Mouse (Mus musculus): ENCODE data around the gene Oxct2a. TPM values are rescaled to one million over a fixed set of nuclear protein-coding genes. Genes with fewer than 3 reads are reported as not detected.
"Not testable (repeated sequence)": the region's sequence is repeated elsewhere in the genome, so short reads cannot be mapped to it uniquely, and the experiment has no call there.

Oxct2a gene
- polyA plus RNA-seq, 1 experiment from 2014 or later, result not detected

GRCm38 (mm10) chr4:123286790-123287189 is 36.6 kb downstream of the Oxct2a start:
- H3K27me3 ChIP-seq (replicated peaks; ENCODE audit: low read depth, poor library complexity, severe bottlenecking), result no peaks in the 10 kb centered on the region
- no peak for DNase-seq (ENCODE audit: low spot score)
- no peaks in the 10 kb centered on the region for H3K9me3 ChIP-seq
- WGBS, result 94% methylated on average over 2 of the region's 2 CpGs
- H3K36me3 ChIP-seq (replicated peaks), result peaks cover 80% of the 10 kb centered on the region
- H3K4me1 ChIP-seq, result peaks cover 43% of the 10 kb centered on the region
- H3K4me3 ChIP-seq, result no peak overlapping the region
- H3K27ac ChIP-seq (replicated peaks), result no peak overlapping the region

GRCm38 (mm10) chr4:123284731-123285624 is 38.5 kb downstream of the Oxct2a start:
- Histone ChIP-seq H3K4me3 (peak overlapping the region; percentile 68), H3K9me3 (no peaks in the 10 kb centered on the region), H3K36me3 (replicated peaks) (peaks cover 62% of the 10 kb centered on the region), H3K4me1 (peaks cover 43% of the 10 kb centered on the region), H3K27ac (replicated peaks) (peak overlapping the region; percentile 55; the same call in 1 of the 2 replicates), H3K27me3 (replicated peaks; ENCODE audit: low read depth, poor library complexity, severe bottlenecking) (no peaks in the 10 kb centered on the region)
- WGBS, result 81% methylated on average over 6 of the region's 6 CpGs
- no peak for DNase-seq (ENCODE audit: low spot score)

- WGBS, result under 1% methylated on average over 15 of the region's 15 CpGs
- peak; percentile 49 for DNase-seq (ENCODE audit: low spot score)
Measured at GRCm38 (mm10) chr4:123283675-123284064, 39.8 kb downstream of the Oxct2a start.

GRCm38 (mm10) chr4:123282915-123283674 is 40.3 kb downstream of the Oxct2a start:
- H3K9me3 ChIP-seq; H3K27me3 ChIP-seq (replicated peaks; ENCODE audit: low read depth, poor library complexity, severe bottlenecking): not testable (repeated sequence)
- Histone ChIP-seq H3K27ac (replicated peaks) (peak overlapping the region; percentile 82), H3K36me3 (replicated peaks) (peaks cover 43% of the 10 kb centered on the region), H3K4me1 (peaks cover 27% of the 10 kb centered on the region), H3K4me3 (peak overlapping the region; percentile 68)
- WGBS, result under 1% methylated on average over 54 of the region's 55 CpGs
- DNase-seq (ENCODE audit: low spot score), result peak; percentile 50

More at GRCm38 (mm10) chr4:123283675-123284064, 39.8 kb downstream of the Oxct2a start:
- H3K27me3 ChIP-seq (replicated peaks; ENCODE audit: low read depth, poor library complexity, severe bottlenecking); H3K9me3 ChIP-seq: not testable (repeated sequence)
- peak overlapping the region; percentile 71 for H3K27ac ChIP-seq (replicated peaks)
- peaks cover 49% of the 10 kb centered on the region for H3K36me3 ChIP-seq (replicated peaks)
- H3K4me1 ChIP-seq, result peaks cover 30% of the 10 kb centered on the region
- H3K4me3 ChIP-seq, result peak overlapping the region; percentile 68

- peaks cover 25% of the 10 kb centered on the region for H3K4me1 ChIP-seq
- H3K27ac ChIP-seq (replicated peaks), result peak overlapping the region; percentile 82
- peak; percentile 95 for DNase-seq (ENCODE audit: low spot score)
- H3K9me3 ChIP-seq, result no peaks in the 10 kb centered on the region
- H3K4me3 ChIP-seq, result peak overlapping the region; percentile 68
- no peaks in the 10 kb centered on the region for H3K27me3 ChIP-seq (replicated peaks; ENCODE audit: low read depth, poor library complexity, severe bottlenecking)
- peaks cover 37% of the 10 kb centered on the region for H3K36me3 ChIP-seq (replicated peaks)
- under 1% methylated on average over 25 of the region's 25 CpGs for WGBS
Measured at GRCm38 (mm10) chr4:123282500-123282899, 40.9 kb downstream of the Oxct2a start.

- DNase-seq (ENCODE audit: low spot score), result no peak
- Histone ChIP-seq H3K27ac (replicated peaks) (no peak overlapping the region), H3K36me3 (replicated peaks) (peaks cover 13% of the 10 kb centered on the region), H3K4me3 (no peak overlapping the region), H3K9me3 (no peaks in the 10 kb centered on the region), H3K4me1 (peaks cover 15% of the 10 kb centered on the region), H3K27me3 (replicated peaks; ENCODE audit: low read depth, poor library complexity, severe bottlenecking) (no peaks in the 10 kb centered on the region)
- 81% methylated on average over 3 of the region's 3 CpGs for WGBS
Measured at GRCm38 (mm10) chr4:123280117-123280516, 43.3 kb downstream of the Oxct2a start.

Other genes with a start within 250 kb of the Oxct2a start
- gene Bmp8b, start 218.5 kb downstream of the Oxct2a start, polyA plus RNA-seq (2016; fragmentation: Nextera tagmentation; extraction: Ambion mirVana), result 0.29 and 0.39 TPM in 2 replicates
- 0.09 and 0.12 TPM in 2 replicates for gene Oxct2b, start 207.4 kb downstream of the Oxct2a start, polyA plus RNA-seq (2016; fragmentation: Nextera tagmentation; extraction: Ambion mirVana)
- 131 TPM in 2 replicates for gene Ppie, start 183.7 kb downstream of the Oxct2a start, polyA plus RNA-seq (2016; fragmentation: Nextera tagmentation; extraction: Ambion mirVana)
- 0.60 and 0.95 TPM in 2 replicates for gene Hpcal4, start 140.4 kb downstream of the Oxct2a start, polyA plus RNA-seq (2016; fragmentation: Nextera tagmentation; extraction: Ambion mirVana)
- not detected in 2 replicates for gene Nt5c1a, start 122.1 kb downstream of the Oxct2a start, polyA plus RNA-seq (2016; fragmentation: Nextera tagmentation; extraction: Ambion mirVana)
- gene Heyl, start 90.1 kb downstream of the Oxct2a start, polyA plus RNA-seq (2016; fragmentation: Nextera tagmentation; extraction: Ambion mirVana), result 13.4 and 13.5 TPM in 2 replicates
- 54.9 and 59.4 TPM in 2 replicates for gene Pabpc4, start 61.3 kb downstream of the Oxct2a start, polyA plus RNA-seq (2016; fragmentation: Nextera tagmentation; extraction: Ambion mirVana)
- gene Bmp8a, start 19.6 kb upstream of the Oxct2a start, polyA plus RNA-seq (2016; fragmentation: Nextera tagmentation; extraction: Ambion mirVana), result 0.14 TPM in 1 of 2 replicates, not detected in the other